Mouse (Mus musculus) left cerebral cortex, adult 18-20 months (tissue): ENCODE results near the gene Pla2g3. TPM values are rescaled to one million over a fixed set of nuclear protein-coding genes. Genes with fewer than 3 reads are reported as not detected.

ENCODE experiments used
- DNase-seq, 2 experiments: peaks; one replicate each; pipeline ENCODE4 v3.0.0; 2021 to 2022; ENCODE audit warnings: low spot score in 2 of 2, mixed read lengths in 1 of 2
- total RNA-seq, 2 experiments: library from RNA; stranded (reverse); gene quantifications; 2 replicates each; pipeline ENCODE4 v1.2.3; 2021

Gene Pla2g3
- total RNA-seq, 2 experiments from 2014 or later: 2.7 to 3.4 TPM

- no peak for DNase-seq
These were observed 4.7 kb downstream of the Pla2g3 start for GRCm38 (mm10) chr11:3492748-3493147.

GRCm38 (mm10) chr11:3494857-3495256 is 6.8 kb downstream of the Pla2g3 start:
- no peak for DNase-seq

GRCm38 (mm10) chr11:3495496-3495895 is 7.4 kb downstream of the Pla2g3 start:
- DNase-seq: no peak

- no peak for DNase-seq
These were observed 8.7 kb downstream of the Pla2g3 start for GRCm38 (mm10) chr11:3496756-3497155.

- no peak for DNase-seq
These were observed 9.2 kb downstream of the Pla2g3 start for GRCm38 (mm10) chr11:3497296-3497695.

GRCm38 (mm10) chr11:3502057-3502456 is 14.0 kb downstream of the Pla2g3 start:
- no peak for DNase-seq

- DNase-seq: no peak
These were observed 14.5 kb downstream of the Pla2g3 start for GRCm38 (mm10) chr11:3502459-3503072.

- DNase-seq: no peak
These were observed 15.9 kb downstream of the Pla2g3 start for GRCm38 (mm10) chr11:3503755-3504693.

- DNase-seq: no peak
These were observed 20.1 kb downstream of the Pla2g3 start for GRCm38 (mm10) chr11:3508226-3508625.

- DNase-seq: no peak
These were observed 21.3 kb downstream of the Pla2g3 start for GRCm38 (mm10) chr11:3509181-3510085.

GRCm38 (mm10) chr11:3510321-3510720 is 22.2 kb downstream of the Pla2g3 start:
- no peak for DNase-seq

GRCm38 (mm10) chr11:3513291-3513690 is 25.2 kb downstream of the Pla2g3 start:
- no peak for DNase-seq

GRCm38 (mm10) chr11:3514529-3515054 is 26.5 kb downstream of the Pla2g3 start, which contains the start of gene Selenom:
TSS of gene Selenom (plus strand) at chr11:3514684.
- DNase-seq: peak; percentile 89 to 95

- DNase-seq: no peak
These were observed 27.1 kb downstream of the Pla2g3 start for GRCm38 (mm10) chr11:3515216-3515615.

GRCm38 (mm10) chr11:3515637-3516036 is 27.6 kb downstream of the Pla2g3 start:
- DNase-seq: no peak

GRCm38 (mm10) chr11:3516121-3516520 is 28.0 kb downstream of the Pla2g3 start:
- DNase-seq: no peak

GRCm38 (mm10) chr11:3516859-3517845 is 29.1 kb downstream of the Pla2g3 start:
- peak; percentile 34 to 50 for DNase-seq

GRCm38 (mm10) chr11:3517846-3518732 is 30.0 kb downstream of the Pla2g3 start:
- no peak for DNase-seq
